Mouse (Mus musculus) kidney, postnatal 25 days (tissue): ENCODE data around the gene Vamp2.
A peak's percentile ranks its signal among the peaks of the same experiment; 100 is the strongest.

Experiments
- DNase-seq, 2 experiments: peaks; one replicate each; pipeline ENCODE4 v3.0.0; 2021; ENCODE audit warnings: mixed read lengths in 2 of 2

Vamp2 gene

DNA sequence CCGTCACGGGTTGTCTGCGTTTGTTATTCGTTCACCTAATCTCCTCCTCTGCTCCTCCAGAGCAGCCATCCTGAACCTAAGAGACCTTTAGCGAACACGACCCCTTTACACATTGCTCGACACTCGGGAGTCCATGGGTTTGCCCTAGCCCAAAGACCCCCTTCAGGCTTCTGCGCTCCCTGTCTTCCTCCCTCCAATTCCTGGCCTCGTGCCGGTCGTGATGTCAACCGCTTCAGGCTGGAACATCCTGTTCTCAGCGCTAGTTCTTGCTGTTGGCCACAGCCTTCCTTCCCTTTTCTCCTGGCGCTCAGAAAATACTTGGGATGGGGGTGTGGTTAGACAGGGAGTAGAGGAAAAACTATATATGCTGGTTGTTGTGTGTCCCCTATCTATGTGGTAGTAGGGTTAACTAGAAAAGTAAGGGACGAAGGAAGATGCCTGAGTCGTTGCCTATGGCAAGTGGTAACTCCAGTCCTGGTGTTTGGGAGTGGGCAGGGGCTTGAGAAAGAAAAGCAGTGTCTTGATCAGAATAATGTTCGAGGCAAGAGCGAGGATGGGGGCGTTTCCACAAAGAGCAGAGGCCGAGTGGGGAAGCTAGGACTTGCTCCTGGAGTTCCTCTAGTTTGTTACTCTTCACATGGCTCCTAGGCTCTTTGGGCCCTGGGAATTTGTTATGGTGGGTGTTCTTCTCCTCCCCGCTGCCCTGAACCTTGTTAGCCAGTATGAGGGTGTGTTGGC is 11.1 kb downstream of the Vamp2 start:
- DNase-seq, result peak; percentile 88 to 93

DNA sequence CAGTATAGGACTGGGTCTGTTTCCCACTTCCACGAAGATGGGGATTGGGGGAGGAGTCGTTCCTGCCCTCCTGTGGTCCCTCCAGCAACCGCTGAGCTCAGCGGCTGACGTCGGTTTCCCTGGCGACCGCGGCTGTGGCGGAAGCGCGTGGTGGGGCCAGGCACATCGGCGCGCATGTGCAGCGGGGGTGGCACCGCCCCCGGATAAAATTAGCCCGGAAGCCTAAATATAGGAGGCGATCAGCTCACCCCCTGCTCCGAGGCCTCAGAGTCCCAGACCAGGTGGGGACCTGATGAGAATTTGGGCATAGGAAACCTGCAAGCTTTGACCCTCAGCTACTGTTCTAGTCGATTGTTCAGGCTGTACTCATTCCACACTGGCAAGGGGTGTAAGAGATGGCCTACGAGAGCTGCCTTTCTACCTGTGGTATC is 11.6 kb downstream of the Vamp2 start:
- DNase-seq, result peak; percentile 93 to 97

DNA sequence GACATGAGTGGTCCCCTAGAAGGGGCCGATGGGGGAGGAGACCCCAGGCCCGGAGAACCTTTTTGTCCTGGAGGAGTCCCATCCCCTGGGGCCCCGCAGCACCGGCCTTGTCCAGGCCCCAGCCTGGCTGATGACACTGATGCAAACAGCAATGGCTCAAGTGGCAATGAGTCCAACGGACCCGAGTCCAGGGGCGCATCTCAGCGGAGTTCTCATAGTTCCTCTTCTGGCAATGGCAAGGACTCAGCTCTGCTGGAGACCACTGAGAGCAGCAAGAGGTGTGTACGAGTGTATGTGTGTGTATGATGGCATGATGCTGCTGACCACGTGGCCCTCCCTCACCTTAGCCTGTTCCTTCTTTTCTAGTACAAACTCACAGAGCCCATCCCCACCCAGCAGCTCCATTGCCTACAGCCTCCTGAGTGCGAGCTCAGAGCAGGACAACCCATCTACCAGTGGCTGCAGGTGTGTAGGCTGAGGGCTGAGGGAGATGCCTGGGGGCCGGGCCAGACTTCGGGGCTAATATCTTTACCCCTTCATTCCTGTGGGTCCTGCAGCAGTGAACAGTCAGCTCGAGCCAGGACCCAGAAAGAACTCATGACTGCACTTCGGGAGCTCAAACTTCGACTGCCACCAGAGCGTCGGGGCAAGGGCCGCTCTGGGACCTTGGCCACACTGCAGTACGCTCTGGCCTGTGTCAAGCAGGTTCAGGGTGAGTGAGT is 12.5 kb downstream of the Vamp2 start:
- peak in 1 of 2 experiments; percentile 63 for DNase-seq

DNA sequence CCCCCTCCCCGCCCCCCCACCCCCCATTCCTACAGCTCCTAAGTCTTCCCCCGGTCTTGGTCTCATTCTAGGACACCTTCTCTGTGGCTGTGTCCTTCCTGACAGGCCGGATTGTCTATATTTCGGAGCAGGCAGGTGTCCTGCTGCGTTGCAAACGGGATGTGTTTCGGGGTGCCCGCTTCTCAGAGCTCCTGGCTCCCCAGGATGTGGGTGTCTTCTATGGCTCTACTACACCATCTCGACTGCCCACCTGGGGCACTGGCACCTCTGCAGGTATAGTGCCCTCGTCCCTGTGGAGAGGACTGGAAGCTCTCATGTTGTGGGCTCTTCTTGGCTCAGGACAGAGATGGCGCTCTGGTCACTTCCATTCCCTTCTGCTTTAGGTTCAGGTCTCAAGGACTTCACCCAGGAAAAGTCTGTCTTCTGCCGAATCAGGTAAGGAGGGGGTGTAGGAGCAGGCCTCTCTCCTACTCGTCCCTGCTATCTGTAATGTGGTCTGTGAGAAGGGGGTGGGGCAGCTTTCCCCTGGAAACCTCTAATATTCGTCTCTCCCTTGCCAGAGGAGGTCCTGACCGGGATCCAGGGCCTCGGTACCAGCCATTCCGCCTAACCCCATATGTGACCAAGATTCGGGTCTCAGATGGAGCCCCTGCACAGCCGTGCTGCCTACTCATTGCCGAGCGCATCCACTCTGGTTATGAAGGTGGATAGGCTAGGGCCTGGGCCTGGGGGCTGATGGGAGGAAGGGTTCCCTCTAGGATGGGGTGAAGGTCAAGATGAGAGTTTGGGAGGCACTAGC is 13.5 kb downstream of the Vamp2 start:
- peak in 1 of 2 experiments; percentile 42 for DNase-seq

DNA sequence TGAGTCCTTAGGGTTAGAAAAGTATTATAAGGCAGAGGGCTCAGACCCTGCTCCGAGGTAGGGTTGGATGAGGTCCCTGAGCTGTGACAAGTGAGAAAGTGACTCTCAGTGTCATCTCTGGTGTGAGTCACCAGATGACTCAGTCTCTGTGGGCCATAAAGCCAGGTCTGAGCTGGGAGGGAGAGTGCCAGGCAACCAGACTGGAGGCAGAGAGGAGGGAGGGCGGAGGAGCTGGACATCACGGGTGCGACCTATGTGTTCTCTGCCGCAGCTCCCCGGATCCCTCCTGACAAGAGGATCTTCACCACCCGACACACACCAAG is 14.1 kb downstream of the Vamp2 start:
- peak in 1 of 2 experiments; percentile 44 for DNase-seq

DNA sequence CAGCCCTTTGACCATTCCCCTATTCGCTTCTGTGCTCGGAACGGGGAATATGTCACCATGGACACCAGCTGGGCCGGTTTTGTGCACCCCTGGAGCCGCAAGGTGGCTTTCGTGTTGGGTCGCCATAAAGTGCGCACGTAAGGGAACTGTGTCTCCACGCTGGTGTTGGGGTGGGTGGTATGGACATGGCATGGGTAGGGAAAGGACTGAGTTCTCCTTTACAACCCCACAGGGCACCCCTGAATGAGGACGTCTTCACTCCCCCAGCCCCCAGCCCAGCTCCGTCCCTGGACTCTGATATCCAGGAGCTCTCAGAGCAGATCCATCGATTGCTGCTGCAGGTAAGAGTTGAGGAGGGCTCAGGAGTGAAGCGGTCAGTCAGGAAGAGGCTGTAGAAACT is 14.8 kb downstream of the Vamp2 start:
- DNase-seq, result peak in 1 of 2 experiments; percentile 39

DNA sequence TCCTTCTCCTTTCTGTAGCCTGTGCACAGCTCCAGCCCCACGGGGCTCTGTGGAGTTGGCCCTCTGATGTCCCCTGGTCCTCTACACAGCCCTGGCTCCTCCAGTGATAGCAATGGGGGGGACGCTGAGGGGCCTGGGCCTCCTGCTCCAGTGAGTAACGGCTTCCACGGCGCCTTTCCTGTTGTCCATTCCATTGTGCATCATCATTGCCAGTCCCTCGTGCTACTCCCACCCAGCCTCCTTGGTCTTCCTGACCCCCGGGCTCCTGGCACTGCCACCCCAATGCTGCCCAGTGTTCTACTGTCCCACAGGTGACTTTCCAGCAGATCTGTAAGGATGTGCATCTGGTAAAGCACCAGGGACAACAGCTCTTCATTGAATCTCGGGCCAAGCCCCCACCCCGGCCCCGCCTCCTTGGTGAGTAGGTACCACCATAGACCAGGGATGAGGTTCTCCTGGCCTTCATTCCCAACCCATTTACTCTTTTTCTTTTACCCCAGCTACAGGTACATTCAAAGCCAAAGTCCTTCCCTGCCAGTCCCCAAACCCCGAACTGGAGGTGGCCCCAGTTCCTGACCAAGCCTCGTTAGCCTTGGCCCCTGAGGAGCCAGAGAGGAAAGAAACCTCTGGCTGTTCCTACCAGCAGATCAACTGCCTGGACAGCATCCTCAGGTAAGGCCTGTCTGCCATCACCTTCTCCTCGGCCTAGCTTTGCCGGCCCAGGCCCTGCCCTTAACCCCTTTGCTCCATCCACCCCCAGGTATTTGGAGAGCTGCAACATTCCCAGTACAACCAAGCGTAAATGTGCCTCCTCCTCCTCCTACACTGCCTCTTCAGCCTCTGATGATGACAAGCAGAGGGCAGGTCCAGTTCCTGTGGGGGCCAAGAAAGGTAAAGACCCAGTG is 15.5 kb downstream of the Vamp2 start:
- peak in 1 of 2 experiments; percentile 48 for DNase-seq

DNA sequence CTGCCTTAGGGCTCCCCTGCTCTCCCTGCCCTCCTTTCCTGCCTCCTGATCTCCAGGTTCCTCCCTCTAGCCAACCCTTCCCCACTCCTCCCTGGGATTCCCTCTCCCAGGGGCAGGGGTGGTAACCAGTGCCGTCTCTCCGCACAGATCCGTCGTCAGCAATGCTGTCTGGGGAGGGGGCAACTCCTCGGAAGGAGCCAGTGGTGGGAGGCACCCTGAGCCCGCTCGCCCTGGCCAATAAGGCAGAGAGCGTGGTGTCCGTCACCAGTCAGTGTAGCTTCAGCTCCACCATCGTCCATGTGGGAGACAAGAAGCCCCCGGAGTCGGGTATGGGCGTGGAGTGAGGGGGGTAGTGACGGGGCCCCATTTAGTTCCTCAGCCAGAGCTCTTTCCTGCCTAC is 16.2 kb downstream of the Vamp2 start:
- DNase-seq, result peak in 1 of 2 experiments; percentile 50

DNA sequence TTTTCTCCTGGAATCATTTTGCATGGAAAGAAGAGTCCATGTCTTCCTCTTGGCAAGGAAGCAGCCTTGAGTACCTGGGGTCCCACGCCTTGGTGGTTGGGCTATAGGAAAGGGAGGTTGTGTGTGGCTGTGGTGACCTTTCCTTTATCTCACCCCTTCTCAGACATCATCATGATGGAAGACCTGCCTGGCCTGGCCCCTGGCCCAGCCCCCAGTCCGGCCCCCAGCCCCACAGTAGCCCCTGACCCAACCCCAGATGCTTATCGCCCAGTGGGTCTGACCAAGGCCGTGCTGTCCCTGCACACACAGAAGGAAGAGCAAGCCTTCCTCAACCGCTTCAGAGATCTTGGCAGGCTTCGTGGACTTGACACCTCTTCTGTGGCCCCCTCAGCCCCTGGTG is 16.9 kb downstream of the Vamp2 start:
- peak in 1 of 2 experiments; percentile 39 for DNase-seq

DNA sequence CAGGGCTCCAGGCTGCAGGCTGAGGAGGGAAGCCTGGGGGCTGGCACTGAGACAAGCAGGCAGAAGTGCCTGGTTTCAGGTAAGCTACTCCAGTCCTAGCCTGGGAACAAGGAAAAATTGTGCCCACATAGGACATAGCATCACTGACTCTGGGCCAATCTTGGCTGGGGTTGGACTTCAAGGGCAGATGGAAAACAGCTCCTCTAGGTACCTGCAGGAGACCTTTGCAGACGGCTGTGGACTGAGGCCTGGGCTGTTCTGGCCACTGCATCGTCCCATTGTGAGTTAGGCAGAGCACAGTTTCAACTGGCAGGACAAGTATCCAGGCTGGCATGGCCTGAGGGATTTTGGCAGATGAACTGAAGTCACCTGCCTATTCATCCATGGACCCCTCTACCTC is 17.5 kb downstream of the Vamp2 start:
- DNase-seq, result peak in 1 of 2 experiments; percentile 43

DNA sequence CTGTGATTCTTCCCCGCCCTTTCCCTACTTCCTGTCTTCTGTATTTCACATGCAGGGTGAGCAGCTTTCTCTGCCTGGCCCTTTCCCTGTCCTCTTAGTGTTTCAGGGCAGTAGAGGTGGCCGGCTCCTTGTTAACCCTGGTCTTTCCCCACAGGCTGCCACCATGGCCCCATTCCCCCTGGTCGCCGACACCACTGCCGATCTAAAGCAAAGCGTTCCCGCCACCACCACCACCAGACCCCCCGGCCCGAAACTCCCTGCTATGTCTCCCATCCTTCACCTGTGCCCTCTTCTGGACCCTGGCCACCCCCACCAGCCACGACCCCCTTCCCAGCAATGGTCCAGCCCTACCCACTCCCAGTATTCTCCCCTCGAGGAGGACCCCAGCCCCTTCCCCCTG is 18.0 kb downstream of the Vamp2 start:
- peak in 1 of 2 experiments; percentile 54 for DNase-seq

DNA sequence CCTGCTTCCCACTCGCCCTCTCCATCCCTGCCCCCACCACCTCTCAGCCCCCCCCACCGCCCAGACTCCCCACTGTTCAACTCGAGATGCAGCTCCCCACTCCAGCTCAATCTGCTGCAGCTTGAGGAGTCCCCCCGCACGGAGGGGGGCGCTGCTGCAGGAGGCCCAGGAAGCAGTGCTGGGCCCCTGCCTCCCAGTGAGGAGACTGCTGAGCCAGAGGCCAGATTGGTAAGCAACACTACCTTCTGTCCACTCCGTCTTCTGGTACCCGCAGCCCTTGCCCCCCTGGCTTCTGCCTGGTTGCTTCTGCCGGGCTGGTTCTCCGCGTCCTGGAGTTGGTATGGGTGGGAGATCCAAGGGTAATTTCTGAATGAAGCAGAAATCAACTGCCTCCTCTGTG is 18.6 kb downstream of the Vamp2 start:
- DNase-seq, result peak in 1 of 2 experiments; percentile 44

DNA sequence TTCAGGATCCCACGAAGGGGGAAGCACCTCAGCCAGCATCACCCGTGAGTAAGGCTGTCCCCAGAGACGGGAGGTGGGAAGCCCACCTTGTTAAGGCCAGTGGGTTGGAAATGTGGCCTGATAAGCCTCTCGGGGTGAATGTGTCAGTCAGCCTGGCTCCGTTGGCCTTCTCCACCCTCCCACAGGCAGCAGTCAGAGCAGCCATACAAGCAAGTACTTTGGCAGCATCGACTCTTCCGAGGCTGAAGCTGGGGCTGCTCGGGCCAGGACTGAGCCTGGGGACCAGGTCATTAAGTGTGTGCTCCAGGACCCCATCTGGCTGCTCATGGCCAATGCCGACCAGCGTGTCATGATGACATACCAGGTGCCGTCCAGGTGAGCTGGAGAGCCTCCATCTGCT is 19.4 kb downstream of the Vamp2 start:
- peak in 1 of 2 experiments; percentile 50 for DNase-seq

DNA sequence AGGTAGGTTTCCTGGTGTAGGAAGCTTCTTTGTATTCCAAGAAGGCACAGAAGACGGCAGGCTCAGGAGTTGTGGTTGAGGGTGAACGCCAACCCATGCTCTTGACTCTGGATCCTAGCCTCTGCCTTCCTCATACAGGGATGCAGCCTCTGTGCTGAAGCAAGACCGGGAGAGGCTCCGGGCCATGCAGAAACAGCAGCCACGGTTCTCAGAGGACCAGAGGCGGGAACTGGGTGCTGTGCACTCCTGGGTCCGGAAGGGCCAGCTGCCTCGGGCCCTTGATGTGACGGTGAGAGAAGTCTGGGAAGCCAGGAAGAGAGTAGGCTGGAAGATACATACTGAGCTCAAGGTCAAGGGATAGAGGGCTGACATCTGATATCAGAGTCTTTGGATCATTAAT is 19.9 kb downstream of the Vamp2 start:
- DNase-seq, result peak in 1 of 2 experiments; percentile 50

DNA sequence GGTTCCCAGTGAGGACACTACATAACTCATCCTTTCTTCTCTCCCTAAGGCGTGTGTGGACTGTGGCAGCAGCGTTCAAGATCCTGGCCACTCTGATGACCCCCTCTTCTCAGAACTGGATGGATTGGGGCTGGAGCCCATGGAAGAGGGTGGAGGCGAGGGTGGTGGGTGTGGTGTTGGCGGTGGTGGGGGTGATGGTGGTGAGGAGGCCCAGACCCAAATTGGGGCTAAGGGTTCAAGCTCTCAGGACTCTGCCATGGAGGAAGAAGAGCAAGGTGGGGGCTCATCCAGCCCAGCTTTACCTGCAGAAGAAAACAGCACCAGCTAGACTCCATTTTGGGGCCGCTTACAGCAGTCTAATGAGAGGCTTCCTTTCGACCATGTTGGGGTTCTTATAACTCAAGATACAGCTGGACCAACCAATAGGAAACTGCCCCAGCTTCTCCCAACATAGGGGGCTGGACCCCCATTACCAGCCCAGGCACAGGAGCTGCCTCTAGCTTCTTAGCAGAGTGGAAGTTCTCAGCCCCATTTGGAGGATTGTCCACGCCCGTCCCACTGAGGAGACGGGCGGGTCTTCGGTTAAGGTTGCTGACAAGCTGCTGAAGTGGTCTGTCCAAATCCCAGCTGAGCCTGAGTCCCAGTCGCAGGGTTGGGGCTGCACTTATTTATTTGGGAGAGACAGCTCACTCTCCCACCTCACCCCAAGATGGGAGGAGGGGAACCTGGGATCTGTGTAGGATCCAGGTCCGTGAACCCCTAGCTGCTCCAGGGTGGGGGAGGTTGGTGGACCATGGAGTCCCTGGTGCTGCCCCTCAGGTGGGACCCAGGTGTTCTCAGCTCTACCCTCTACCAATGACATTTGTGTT is 21.0 kb downstream of the Vamp2 start:
- peak in 1 of 2 experiments; percentile 54 for DNase-seq

DNA sequence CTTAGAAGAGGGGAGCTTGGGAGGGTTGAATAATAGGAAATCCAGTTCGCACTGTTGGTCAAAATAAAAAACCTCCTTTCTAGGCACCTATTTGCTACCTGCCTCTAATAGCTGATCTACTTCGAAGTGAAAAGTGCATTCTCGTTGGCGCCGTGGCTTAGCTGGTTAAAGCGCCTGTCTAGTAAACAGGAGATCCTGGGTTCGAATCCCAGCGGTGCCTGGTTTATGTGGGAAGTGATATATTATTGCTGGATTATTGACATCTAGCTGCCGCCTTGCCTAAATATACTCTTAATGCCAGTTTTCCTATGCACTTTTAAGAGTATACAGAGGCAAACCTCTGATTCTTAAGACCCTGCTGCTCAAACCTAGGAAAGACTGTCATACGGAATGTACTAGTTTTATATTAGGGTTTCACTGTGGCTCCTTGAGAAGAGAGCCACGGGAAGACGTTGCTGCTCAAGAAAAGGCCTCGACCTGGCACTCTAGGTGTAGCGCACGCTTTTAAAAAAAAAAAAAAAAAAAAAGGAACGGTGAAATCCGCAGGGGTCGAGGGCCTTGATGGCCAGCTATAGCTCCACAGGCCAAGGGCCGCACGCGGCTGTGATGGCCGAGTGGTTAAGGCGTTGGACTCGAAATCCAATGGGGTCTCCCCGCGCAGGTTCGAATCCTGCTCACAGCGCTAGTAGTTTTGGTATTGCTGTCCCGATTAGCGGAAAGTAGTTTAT is 22.2 kb downstream of the Vamp2 start:
- peak; percentile 93 to 95 for DNase-seq

DNA sequence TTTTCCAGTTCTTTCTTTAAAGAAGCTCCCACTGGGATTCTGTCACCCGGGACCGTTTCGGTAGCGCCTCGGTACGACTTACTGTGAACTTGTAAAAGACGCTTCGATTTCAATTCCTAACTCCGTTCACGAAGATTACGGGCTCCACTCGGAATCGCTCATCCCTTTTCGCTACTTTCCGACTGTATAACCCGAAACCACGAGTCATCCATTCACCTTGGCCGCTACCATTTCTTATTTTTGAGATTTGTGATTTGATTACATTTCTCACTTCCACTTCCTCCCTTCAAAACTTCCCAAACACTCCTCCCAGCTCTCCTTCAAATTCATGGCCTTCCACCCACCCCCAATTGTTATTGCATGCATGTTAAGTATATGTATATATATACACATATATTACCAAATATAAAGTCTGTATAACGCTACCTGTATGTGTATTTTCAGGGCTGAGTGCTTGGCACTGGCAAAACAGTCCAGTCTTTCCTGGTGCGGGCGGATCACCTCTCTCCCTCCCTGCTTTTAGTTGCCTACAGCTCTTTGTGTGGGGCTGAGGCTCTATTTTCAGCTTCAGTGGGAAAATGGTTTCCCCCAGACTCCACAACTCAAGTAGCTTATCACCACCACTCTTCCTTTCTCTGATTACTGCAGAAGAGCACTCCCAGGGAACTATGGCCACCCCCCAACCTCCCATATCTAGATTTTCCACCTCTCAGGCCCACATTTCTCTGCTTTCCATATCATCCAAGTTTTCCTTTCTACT is 22.9 kb downstream of the Vamp2 start:
- DNase-seq, result peak in 1 of 2 experiments; percentile 34

DNA sequence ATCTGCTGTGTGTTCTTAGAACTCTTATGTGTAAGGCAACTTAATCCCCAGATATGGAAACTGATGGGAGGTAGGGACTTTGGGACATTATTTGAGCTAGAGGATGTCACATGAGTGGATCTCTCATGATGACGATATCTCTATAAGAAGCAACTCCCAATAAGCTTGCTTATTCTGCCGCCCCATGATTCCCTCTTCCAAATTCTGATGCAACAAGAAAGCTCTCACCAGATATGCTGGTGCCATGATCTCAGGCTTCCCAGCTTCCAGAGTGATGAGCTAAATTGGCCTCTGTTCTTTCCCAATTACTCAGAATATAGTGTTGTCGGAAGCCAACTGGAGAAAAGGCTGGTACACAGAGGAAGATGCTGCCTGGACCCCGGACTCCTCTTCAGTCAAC is 23.6 kb downstream of the Vamp2 start:
- DNase-seq, result no peak

DNA sequence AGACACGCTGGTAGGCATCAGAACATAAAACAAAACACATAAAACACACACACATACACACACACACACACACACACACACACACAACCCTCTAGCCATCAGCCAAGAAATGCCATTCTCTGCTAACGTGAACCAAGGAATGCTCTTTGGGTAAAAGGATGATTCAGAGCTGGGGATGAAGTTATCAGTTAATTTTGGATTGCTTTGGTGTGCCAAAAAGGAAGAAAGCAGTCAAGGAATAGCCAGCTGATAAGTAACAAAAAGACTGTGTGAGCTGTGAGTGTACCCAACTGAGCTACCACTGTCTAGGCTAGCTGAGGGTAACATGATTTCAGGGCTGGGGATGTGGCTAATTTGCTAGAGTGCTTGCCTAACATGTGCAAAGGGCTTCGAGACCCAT is 25.7 kb downstream of the Vamp2 start:
- peak in 1 of 2 experiments; percentile 26 for DNase-seq

DNA sequence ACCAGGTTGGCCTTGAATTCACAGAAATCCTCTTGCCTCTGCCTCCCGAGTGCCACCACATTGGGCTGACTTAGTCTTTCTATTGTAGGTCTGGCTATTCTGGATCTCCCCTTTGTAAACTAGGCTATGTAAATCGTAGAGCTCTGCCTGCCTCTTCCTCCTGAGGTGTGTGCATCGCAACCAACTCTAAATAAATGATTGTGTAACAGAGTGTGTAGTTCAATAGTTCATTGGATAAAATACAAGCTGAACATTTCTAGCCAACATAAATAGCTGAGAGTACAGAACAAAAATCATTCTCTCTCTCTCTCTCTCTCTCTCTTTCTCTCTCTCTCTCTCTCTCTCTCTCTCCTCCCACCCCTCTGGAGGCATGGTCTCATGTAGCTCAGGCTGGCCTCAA is 26.3 kb downstream of the Vamp2 start:
- no peak for DNase-seq
